Mouse (Mus musculus) thymus, postnatal 0 days (tissue): ENCODE measurements around the gene Kif5a. TPM values are rescaled to one million over a fixed set of nuclear protein-coding genes. Genes with fewer than 3 reads are reported as not detected.
"Not testable (repeated sequence)": the region's sequence is repeated elsewhere in the genome, so short reads cannot be mapped to it uniquely, and the experiment has no call there.

Experiments used
- DNase-seq: peaks from one replicate; pipeline ENCODE4 v3.0.0-alpha.2; 2015; ENCODE audit warnings: low spot score
- polyA plus RNA-seq: library from polyadenylated mRNA; unstranded; fragments of >200 nt; fragmentation: Nextera tagmentation; extraction: Ambion mirVana; gene quantifications from 2 replicates; pipeline ENCODE4 v1.2.1, GENCODE M21; 2015

Kif5a gene
- polyA plus RNA-seq, 1 experiment from 2014 or later, result 0.13 TPM

GRCm38 (mm10) chr10:127194428-127195327 is 68.5 kb downstream of the Kif5a start:
- no peak for DNase-seq

DNA sequence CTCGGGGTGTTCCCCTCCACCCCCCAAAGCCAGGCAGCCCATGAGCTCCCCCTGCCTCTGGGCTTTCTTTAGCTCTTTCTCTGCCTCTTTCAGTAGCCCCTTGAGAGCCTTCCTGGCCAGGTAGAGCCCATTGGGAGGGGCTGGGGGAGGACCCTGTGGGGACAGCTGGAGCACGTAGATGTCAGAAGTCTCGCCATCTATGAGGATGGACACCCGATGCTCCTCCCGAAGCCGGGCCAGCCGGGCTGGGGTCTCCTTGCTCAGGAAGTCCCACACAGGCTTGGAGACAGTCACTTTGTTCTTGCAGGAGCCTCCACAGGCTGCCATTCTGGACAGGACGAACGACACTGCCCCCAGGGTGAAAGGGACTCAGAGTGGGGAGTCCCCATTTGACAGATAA is 70.1 kb downstream of the Kif5a start:
- no peak for DNase-seq

DNA sequence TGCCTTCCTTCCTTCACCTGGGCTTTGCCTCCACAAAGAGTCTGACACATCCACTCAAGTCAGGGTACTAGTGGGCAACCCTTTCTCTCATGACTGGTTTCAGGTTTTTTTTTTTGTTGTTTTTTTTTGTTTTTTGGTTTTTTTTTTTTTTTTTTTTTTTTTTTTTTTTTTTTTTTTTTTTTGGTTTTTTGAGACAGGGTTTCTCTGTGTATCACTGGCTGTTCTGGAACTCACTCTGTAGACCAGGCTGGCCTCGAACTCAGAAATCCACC is 71.2 kb downstream of the Kif5a start:
- DNase-seq, result not testable (repeated sequence)

- DNase-seq, result no peak
These were observed 71.7 kb downstream of the Kif5a start for GRCm38 (mm10) chr10:127191191-127192056.

DNA sequence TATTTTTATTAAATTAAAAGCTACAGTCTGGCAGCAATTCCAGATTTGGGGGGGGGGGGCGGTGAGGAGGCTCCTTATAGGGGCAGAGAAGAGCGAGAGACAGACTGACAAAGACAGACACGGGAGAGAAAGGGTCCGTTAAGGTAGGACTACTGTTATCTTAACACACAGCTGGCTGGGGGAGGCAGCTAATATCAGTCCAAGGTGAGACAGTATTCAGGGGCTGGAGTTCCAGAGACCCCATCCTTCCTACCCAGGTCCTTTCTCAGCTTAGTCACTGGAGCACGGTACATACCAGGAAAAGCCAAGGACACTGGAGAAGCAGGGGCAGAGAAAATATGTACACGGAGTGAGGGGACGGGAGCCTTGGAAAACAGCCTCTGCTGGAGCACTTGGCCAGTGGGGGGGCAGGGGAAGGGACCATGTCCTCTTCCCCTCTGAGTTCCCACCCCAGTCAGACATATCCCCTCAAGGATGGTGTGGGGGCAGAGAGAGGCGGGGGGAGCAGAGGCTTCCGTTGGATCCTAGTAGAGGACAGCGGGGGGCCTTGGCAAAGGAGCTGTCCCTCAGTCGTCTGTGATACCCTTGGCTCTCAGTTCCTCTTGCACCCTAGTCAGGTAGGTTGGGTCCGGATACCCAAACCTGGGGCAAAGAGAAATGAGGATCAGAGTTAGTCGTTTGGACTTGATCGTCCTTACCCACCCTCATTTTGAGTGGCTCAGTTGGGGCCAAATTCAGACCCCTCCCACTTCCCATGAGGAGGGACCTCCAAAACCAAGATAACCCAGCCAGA is 72.6 kb downstream of the Kif5a start:
- no peak for DNase-seq

DNA sequence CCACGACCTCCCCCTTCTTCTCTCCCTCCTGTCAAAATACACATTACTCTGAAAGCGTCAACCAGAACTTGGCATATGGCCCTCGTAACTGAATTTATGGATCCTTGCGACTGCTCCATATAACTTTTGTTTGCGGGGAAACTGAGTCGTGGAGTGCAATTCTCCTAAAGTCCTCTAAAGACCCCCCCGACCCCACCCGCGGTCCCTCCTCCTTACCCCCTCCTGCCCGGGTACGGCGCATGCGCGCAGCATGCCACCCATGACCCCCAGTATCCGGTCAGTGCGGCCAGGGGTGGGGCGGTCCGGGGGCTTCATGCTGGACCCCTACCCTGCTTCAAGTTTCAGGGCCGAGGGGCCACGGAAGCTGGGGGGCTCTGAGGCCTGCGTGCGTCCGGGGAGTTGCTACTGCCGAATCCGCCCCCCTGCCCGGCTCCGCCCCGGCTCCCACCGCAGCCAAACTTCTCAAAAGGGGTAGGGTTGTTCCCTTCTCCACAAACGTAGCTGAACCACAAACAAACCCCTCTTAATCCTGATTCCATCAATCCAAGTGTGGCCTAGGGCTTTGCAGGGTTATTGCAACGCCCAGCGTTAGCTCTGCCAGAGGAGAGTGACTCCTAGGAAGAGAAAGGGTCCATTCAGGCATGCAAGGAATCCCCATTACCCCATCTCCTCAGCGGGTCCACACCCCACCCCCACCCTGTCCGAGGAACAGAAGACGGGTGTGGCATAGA is 73.3 kb downstream of the Kif5a start, which contains the start of gene Arhgef25:
TSS of gene Arhgef25 (minus strand) at position 433 of the 731 bp plus-strand sequence.
- DNase-seq, result no peak

GRCm38 (mm10) chr10:127189116-127189650 is 74.0 kb downstream of the Kif5a start:
- DNase-seq, result no peak

GRCm38 (mm10) chr10:127188465-127189115 is 74.6 kb downstream of the Kif5a start:
- DNase-seq, result no peak

DNA sequence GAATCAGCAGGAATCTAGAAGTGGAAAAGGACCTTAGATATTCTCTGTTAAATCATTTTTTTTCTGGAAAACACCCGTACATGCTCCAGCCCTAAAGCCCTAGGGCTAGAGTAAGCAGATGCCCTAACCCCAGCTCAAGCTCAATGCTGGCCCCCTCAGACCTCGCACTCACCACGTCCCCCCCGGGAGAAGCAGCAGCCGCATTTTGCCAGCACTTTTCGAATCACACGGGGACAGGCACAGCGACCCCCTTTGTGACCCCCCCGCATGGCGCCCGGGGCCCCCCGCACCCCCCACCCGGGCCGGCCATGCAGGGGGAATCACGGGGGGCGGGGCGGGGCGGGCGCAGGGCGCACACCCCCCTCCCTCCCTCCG is 75.1 kb downstream of the Kif5a start:
- no peak for DNase-seq

GRCm38 (mm10) chr10:127187371-127188078 is 75.6 kb downstream of the Kif5a start:
- DNase-seq, result no peak

DNA sequence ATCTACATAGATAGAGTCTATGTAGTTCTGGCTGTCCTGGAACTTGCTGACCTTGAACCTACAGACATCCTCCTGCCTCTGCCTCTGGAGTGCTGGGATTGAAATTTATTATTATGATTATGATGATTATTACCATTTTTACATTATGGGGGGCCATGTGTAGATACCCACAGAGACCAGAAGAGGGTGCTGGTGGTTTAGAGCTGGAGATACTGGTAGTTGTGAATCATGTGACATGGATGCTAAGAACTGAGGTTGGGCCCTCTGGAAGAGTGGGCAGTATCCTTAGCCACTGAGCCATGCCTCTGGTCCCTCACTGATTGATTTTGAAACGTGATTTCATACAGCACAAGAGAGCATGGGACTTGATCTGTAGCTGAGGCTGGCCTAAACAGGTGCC is 76.7 kb downstream of the Kif5a start:
- no peak for DNase-seq

DNA sequence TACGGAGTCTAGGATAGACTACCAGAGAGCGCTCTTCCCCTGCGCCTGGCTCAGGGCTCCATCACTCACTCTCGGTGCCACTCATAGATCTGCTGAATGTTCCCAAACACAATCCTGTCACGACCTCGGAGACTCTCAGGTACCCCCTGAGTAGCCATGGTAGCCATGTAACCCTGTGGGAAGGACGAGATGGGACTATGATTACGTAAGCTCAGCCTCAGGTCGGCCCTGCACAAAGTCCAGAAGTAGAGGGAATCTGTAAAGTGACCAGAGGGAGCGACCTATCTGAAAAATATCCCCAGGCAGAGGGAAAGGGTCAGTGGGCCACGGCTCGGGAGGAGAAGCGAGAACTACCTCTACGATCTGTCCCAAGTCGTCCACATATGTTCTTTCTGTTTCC is 77.6 kb downstream of the Kif5a start:
- no peak for DNase-seq

- no peak for DNase-seq
These were observed 78.0 kb downstream of the Kif5a start for GRCm38 (mm10) chr10:127185101-127185500.

GRCm38 (mm10) chr10:127183759-127184158 is 79.4 kb downstream of the Kif5a start:
- DNase-seq, result no peak

DNA sequence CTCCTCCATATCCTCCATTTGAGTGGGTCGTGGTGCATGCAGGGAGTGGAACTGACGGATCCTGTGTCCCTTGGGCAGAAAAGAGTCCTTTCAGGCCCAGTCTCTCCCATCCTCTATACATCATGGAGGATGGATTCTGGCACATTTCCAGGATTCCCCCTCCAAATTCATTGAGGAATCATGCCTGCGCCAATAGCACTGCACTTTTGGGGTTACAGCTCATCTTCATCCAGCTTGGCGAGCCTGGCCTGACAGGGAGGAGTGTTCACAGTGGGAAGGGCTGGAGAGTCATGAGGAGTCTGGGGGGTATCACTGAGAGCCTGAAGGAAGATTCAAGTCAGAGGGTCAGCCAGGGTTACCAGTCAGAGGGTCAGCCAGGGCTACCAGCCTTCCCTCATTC is 80.5 kb downstream of the Kif5a start:
- no peak for DNase-seq

- DNase-seq, result no peak
These were observed 81.6 kb downstream of the Kif5a start for GRCm38 (mm10) chr10:127181566-127181965.

DNA sequence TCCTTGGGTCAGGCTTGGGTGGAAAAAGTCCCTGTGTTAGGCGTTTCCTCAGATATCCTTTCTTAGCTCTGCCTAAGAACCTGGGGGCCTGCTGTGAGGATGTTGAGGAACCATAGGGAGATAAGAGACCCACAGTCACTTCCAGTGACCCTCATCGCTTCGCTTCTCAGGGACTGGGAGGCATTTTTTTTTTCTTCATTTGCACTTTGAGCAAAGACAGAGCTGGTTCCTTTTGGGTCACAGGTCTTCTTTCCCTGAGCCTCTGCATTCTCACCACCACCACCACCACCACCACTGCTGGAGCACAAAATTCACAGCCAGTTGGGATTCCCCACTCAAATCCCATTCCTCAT is 82.5 kb downstream of the Kif5a start:
- no peak for DNase-seq

DNA sequence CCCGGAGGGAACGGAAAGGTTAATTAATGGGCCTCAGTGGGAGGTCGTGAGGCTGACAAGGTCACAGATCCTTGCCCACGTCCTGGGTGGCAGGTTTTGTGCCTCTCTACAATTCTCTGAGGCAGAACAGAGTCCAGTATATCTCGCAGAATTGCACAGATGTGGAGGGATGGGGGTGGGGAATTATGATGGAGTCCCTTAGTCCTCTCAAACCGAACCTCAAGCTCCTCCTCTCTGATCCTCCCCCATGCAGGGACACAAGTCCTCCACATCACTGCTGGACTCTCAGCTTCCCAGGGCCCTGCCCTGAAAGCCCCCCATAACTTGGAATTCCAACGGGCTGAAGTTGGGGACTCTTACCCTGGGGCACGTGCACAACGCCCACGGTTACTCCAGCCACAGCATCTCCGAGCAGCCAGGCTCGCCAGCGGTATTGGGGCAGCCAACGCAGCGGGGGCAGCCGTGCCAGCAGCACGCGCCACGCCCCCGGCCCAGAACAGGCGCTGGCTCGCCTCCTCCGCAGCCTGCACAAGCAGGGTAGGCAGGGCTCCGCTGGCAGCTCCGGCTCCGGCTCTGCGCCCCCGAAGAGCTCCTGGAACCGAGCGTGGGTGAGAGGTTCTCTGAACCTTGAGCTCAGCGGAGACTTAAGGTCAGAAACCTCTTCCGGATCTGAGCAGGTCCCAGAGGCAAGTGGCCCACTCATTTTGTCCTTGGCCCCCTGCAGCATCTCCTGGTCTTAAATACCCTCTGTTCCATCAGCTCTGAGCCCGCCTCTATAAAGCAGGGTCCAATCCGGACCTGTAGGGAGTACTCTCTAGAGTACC is 83.1 kb downstream of the Kif5a start, which contains the start of gene Slc26a10:
TSS of gene Slc26a10 (minus strand) at position 775 of the 824 bp plus-strand sequence.
- DNase-seq, result no peak
